Mouse (Mus musculus): ENCODE data around the gene Cldn34c4.

The Cldn34c4 gene

GRCm38 (mm10) chrX:127736454-127736853, at the start of gene Cldn34c4:
TSS of gene Cldn34c4 (minus strand) at chrX:127736554.
- no peak for DNase-seq (ENCODE audit: low spot score in 2 of 2)

GRCm38 (mm10) chrX:127747062-127747461, 10.7 kb upstream of the Cldn34c4 start:
- no peak for DNase-seq (ENCODE audit: low spot score in 2 of 2)
